Mouse (Mus musculus): Measurements from ENCODE around the gene Col11a1. TPM values are rescaled to one million over a fixed set of nuclear protein-coding genes. Genes with fewer than 3 reads are reported as not detected.

The Col11a1 gene
- total RNA-seq (2023): 1 to 10 TPM; 1.3 to 4.0 TPM

DNA sequence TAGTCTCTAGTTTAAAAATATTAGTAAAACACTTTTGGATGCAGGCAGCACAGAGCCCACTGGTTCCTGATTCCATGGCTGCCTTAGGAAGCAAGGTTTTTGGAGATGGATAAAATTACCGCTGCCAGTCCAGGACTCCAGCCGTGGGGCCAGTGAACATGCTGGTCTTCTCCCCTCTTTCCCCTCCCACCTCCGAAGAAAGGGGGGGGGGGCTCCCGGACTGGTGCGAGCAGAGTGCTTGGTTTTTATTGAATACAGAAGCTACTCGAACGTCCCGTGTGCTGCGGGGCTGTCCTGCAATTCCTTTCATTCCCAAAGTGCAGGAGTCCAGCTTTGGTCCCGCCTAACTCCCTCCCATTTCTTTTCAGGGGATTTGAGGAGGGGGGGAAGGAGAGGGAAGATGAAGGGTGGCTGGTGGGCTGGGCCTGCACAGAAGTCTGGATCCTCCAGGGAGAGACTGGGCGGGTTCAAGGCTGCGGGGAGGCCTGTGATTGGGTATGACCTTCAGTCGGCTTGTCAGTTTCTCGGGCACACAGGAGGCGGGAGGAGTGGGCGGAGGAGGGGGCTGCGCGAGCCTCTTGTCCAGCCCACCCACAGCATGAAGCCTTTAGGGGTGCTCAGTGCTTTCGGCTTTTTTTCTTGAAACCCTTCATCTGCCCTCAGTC, at the start of gene Col11a1:
Col11a1 (plus strand) TSS at position 570 of the 665 bp plus-strand sequence.

Measured in neutrophil, adult 59 days (primary cell).